ENCODE assay signal across 18 mouse cellular contexts in the genomic region with DNA sequence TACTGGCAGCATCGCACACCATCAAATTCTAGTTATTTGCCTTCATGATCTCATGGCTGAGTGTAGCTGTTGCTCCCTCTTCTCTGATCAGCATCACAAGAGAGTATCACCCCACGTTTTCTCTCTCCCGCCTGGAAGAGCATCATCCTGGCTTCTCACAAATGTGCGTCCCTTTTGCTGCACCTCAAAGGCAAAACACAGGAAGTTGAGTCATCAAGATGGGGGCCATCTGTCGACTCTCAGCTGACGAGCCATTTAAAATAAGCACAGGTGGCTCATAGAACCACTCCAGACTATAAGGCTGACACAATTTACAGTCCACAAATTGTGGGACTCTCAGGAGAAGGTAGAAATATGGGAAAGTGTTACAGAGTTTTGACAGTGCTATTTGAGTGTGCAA.
DNase-seq lines count a peak whose midpoint lies in the region; ATAC-seq and TF ChIP-seq lines count a peak whose summit lies in the region.
"Had no signal": no experiment of that assay in that cellular context is flagged by ENCODE, and none has a peak within 500 bp of the region (broad histone marks: within the 10 kb centered on the region; RNA-seq: fewer than 3 reads in every experiment).

No protein-coding gene starts in this region.

- in situ Hi-C loops in CH12.LX (cut with MboI; ENCODE audit: low pct_ligation_motif_present, low pct_unique_long_range_greater_than_20kb, low sequenced_read_pairs): no loop called here

- no peaks in the 10 kb centered on the region for H3K79me2 ChIP-seq in CH12.LX (replicated peaks; ENCODE audit: control insufficient read depth, extremely low read depth, insufficient read depth, poor library complexity, severe bottlenecking)

- no peak overlapping the region for H3K27ac ChIP-seq in CH12.LX (ENCODE audit: insufficient read depth, low read depth)
- H3K27ac ChIP-seq: embryonic facial prominence, embryonic 13.5 days; hindbrain, embryonic 15.5 days; kidney, postnatal 0 days; midbrain, embryonic 15.5 days had no signal

- H3K27me3 ChIP-seq in CH12.LX (replicated peaks): peaks cover 1% of the 10 kb centered on the region
- H3K27me3 ChIP-seq: embryonic facial prominence, embryonic 13.5 days; hindbrain, embryonic 15.5 days; midbrain, embryonic 15.5 days had no signal

- peak; percentile 42; the same call in 1 of the 2 replicates for TF ChIP-seq EP300 in CH12.LX (IDR thresholded peaks at IDR 0.05; ENCODE audit: low read length)

- no peak for TF ChIP-seq CTCF in CH12.LX (conservative IDR thresholded peaks at IDR 0.05 in 1 of 2, IDR thresholded peaks at IDR 0.05 in 1 of 2; ENCODE audit: low read depth in 2 of 2, low read length in 2 of 2)

- ATAC-seq in frontal cortex, adult (ENCODE audit: low TSS enrichment): peak; percentile 85
- ATAC-seq in megakaryocyte, adult 5-6 weeks (ENCODE audit: poor library complexity, severe bottlenecking): no peak
- no peak for ATAC-seq in monocyte, adult 5-6 weeks (replicated peaks; ENCODE audit: insufficient number of reproducible peaks, low FRiP score, low TSS enrichment, poor library complexity, severe bottlenecking)
- ATAC-seq: CD4-positive, CD25-positive, alpha-beta regulatory T cell, adult 4 months; intestine, postnatal 0 days; midbrain, embryonic 15.5 days had no signal

- dilution Hi-C loops in CH12.LX (cut with MboI; ENCODE audit: extremely low pct_ligation_motif_present, extremely low pct_unique_long_range_greater_than_20kb, low sequenced_read_pairs): no loop called here

- no peaks in the 10 kb centered on the region for H3K36me3 ChIP-seq in CH12.LX (replicated peaks in 1 of 2; ENCODE audit: control insufficient read depth in 1 of 2, insufficient read depth in 1 of 2, low read length in 1 of 2)
- H3K36me3 ChIP-seq: embryonic facial prominence, embryonic 13.5 days; hindbrain, embryonic 15.5 days; midbrain, embryonic 15.5 days had no signal

- H3K4me2 ChIP-seq in CH12.LX (ENCODE audit: insufficient read depth, low read depth, poor library complexity, severe bottlenecking): no peak overlapping the region
- H3K4me2 ChIP-seq: embryonic facial prominence, embryonic 13.5 days; hindbrain, embryonic 15.5 days; liver, embryonic 11.5 days; lung, embryonic 14.5 days; midbrain, embryonic 15.5 days had no signal

- H3K9me3 ChIP-seq in CH12.LX (replicated peaks; ENCODE audit: low read length): no peaks in the 10 kb centered on the region
- H3K9me3 ChIP-seq: embryonic facial prominence, embryonic 13.5 days; hindbrain, embryonic 15.5 days; midbrain, embryonic 15.5 days had no signal

- no peak for DNase-seq in frontal cortex, postnatal 10 days (ENCODE audit: low spot score in 2 of 2)
- peak; percentile 70 for DNase-seq in right cerebral cortex, adult 18-20 months
- DNase-seq in right cerebral cortex, postnatal 10 days (ENCODE audit: low spot score in 2 of 2): no peak
- DNase-seq in CH12.LX (ENCODE audit: extremely low read depth): peak; percentile 34
- peak; percentile 36 to 49 for DNase-seq in left cerebral cortex, postnatal 36 days (ENCODE audit: low spot score in 2 of 2)
- DNase-seq: adrenal gland, postnatal 10 days; lung, embryonic 14.5 days; spleen, adult 18-20 months had no signal

- H3K9ac ChIP-seq in CH12.LX (ENCODE audit: insufficient read depth, low read depth): no peak overlapping the region
- H3K9ac ChIP-seq: embryonic facial prominence, embryonic 13.5 days; hindbrain, embryonic 15.5 days; lung, embryonic 14.5 days; midbrain, embryonic 15.5 days had no signal

- intact Hi-C loops in left cerebral cortex, postnatal 36 days (cut with DNase I): no loop called here

- TF ChIP-seq POLR2A in CH12.LX (IDR thresholded peaks at IDR 0.05; ENCODE audit: low read depth, low read length): no peak

- H3K4me1 ChIP-seq in CH12.LX (ENCODE audit: control insufficient read depth in 1 of 2, insufficient read depth in 2 of 2): peaks cover 30 to 49% of the 10 kb centered on the region in 2 experiments

- TF ChIP-seq RAD21 in CH12.LX (IDR thresholded peaks at IDR 0.05; ENCODE audit: low read depth, low read length): no peak

- H3K4me3 ChIP-seq in CH12.LX (replicated peaks in 1 of 3; ENCODE audit: low read depth in 2 of 3, low read length in 2 of 3, poor library complexity in 1 of 3): no peak overlapping the region
- H3K4me3 ChIP-seq: embryonic facial prominence, embryonic 13.5 days; hindbrain, embryonic 15.5 days; midbrain, embryonic 15.5 days had no signal

TF ChIP-seq in CH12.LX, 34 proteins besides CTCF, POLR2A, EP300 and RAD21:
- TF ChIP-seq ETS1 (conservative IDR thresholded peaks at IDR 0.05; ENCODE audit: low read depth, low read length) (peak; percentile 74), BHLHE40 (IDR thresholded peaks at IDR 0.05; ENCODE audit: low read depth, low read length) (no peak), RCOR1 (conservative IDR thresholded peaks at IDR 0.05; ENCODE audit: low read depth, low read length) (no peak), TCF12 (IDR thresholded peaks at IDR 0.05; ENCODE audit: low read depth, low read length) (peak; percentile 39; the same call in 1 of the 2 replicates)

Comparison
In these comparisons a context has a peak if more than half of its experiments do, and no peak if none do; other contexts are left out.
1. DNase-seq: peak in right cerebral cortex, adult 18-20 months (single experiment), CH12.LX (single experiment) and left cerebral cortex, postnatal 36 days (2 of 2); none in frontal cortex, postnatal 10 days (0 of 2) and right cerebral cortex, postnatal 10 days (0 of 2).